Mouse (Mus musculus): Measurements from ENCODE around the gene Slc22a19. TPM values are rescaled to one million over a fixed set of nuclear protein-coding genes. Genes with fewer than 3 reads are reported as not detected.
"Not testable (repeated sequence)": the region's sequence is repeated elsewhere in the genome, so short reads cannot be mapped to it uniquely, and the experiment has no call there.

Slc22a19 gene
- not detected in 2 replicates for total RNA-seq (2014; rRNA removed; ENCODE audit: low replicate concordance)
- polyA plus RNA-seq (2015; fragmentation: Nextera tagmentation; extraction: Ambion mirVana) = not detected in 2 replicates

- Histone ChIP-seq H3K36me3 (replicated peaks; ENCODE audit: control insufficient read depth, insufficient read depth, low read length) (no peaks in the 10 kb centered on the region), H3K9ac (replicated peaks; ENCODE audit: low read depth, low read length) (no peak within 1 kb of the TSS), H3K27me3 (ENCODE audit: control insufficient read depth, insufficient read depth, low read length) (no peaks in the 10 kb centered on the region), H3K4me3 (ENCODE audit: low read depth, low read length) (no peak within 1 kb of the TSS), H3K9me3 (replicated peaks; ENCODE audit: control insufficient read depth, low read length) (no peaks in the 10 kb centered on the region), H3K27ac (ENCODE audit: low read depth) (no peak within 1 kb of the TSS), H3K4me1 (ENCODE audit: control insufficient read depth, insufficient read depth) (no peaks in the 10 kb centered on the region), H3K4me2 (ENCODE audit: low read depth, low read length) (no peak within 1 kb of the TSS)
- TF ChIP-seq CTCF (IDR thresholded peaks at IDR 0.05; ENCODE audit: low read depth) (no peak), EP300 (IDR thresholded peaks at IDR 0.05; ENCODE audit: low read depth) (no peak)
- no peak for DNase-seq (ENCODE audit: low spot score)
- ATAC-seq (ENCODE audit: insufficient read depth, low read depth) = no peak
Observed at GRCm38 (mm10) chr19:7711148-7711547, at the start of gene Slc22a19. Gene Slc22a19 (minus strand): TSS chr19:7711310.

- not testable (repeated sequence) for H3K4me2 ChIP-seq (ENCODE audit: low read depth, low read length); ATAC-seq (ENCODE audit: insufficient read depth, low read depth); H3K27ac ChIP-seq (ENCODE audit: low read depth); DNase-seq (ENCODE audit: low spot score); H3K9me3 ChIP-seq (replicated peaks; ENCODE audit: control insufficient read depth, low read length); H3K27me3 ChIP-seq (ENCODE audit: control insufficient read depth, insufficient read depth, low read length); H3K9ac ChIP-seq (replicated peaks; ENCODE audit: low read depth, low read length); H3K4me3 ChIP-seq (ENCODE audit: low read depth, low read length); H3K36me3 ChIP-seq (replicated peaks; ENCODE audit: control insufficient read depth, insufficient read depth, low read length); H3K4me1 ChIP-seq (ENCODE audit: control insufficient read depth, insufficient read depth)
- WGBS = 52% methylated on average over 13 of the region's 13 CpGs
Observed at GRCm38 (mm10) chr19:7753371-7753770, 42.3 kb upstream of the Slc22a19 start.

DNA sequence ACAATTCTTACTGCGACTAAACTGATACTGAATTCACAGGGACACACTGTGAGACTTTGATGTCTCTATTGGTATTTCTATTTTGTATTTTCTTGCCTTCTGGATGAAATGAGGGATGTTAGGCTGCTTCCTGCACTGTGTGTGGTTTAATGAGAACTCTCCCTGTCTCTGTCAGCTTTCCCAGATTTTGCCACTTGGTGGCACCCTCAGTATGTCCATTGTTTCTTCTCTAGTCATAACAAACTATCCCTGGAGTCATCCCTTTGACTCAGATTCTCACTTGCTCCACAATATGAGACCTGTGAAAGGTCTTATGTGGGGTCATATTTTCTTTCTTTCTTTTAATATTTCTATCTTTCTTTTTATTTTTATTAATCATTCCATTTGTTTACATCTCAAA lies 18.4 kb upstream of the Slc22a19 start:
- no peaks in the 10 kb centered on the region for H3K4me1 ChIP-seq (ENCODE audit: control insufficient read depth, insufficient read depth)
- no peaks in the 10 kb centered on the region for H3K9me3 ChIP-seq (replicated peaks; ENCODE audit: control insufficient read depth, low read length)
- no peak overlapping the region for H3K4me2 ChIP-seq (ENCODE audit: low read depth, low read length)
- no peak overlapping the region for H3K4me3 ChIP-seq (ENCODE audit: low read depth, low read length)
- TF ChIP-seq CTCF (IDR thresholded peaks at IDR 0.05; ENCODE audit: low read depth) (no peak), EP300 (IDR thresholded peaks at IDR 0.05; ENCODE audit: low read depth) (no peak)
- no peak overlapping the region for H3K27ac ChIP-seq (ENCODE audit: low read depth)
- no peaks in the 10 kb centered on the region for H3K27me3 ChIP-seq (ENCODE audit: control insufficient read depth, insufficient read depth, low read length)
- H3K9ac ChIP-seq (replicated peaks; ENCODE audit: low read depth, low read length) = no peak overlapping the region
- H3K36me3 ChIP-seq (replicated peaks; ENCODE audit: control insufficient read depth, insufficient read depth, low read length) = no peaks in the 10 kb centered on the region
- DNase-seq (ENCODE audit: low spot score) (no peak), ATAC-seq (ENCODE audit: insufficient read depth, low read depth) (no peak)
- 24% methylated on average over 1 of the region's 1 CpGs for WGBS

DNA sequence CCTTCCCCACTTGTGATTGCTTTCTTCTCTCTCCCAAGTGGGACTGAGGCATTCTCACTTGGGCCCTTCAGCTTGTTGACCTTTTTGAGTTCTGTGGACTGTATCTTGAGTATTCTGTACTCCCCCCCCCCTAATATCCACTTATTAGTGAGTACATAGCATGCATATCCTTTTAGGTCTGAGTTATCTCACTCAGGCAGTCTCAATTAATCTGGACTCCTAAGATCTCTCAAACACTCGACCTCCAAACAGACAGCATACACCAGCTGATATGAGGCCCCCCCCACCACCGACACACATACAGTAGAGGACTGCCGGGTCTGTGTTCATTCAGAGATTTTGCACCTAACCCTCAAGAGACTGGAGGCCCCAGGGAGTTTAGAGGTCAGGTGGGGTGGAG lies 18.0 kb downstream of the Slc22a19 start:
- H3K27ac ChIP-seq (ENCODE audit: low read depth); DNase-seq (ENCODE audit: low spot score); H3K27me3 ChIP-seq (ENCODE audit: control insufficient read depth, insufficient read depth, low read length); ATAC-seq (ENCODE audit: insufficient read depth, low read depth); H3K9me3 ChIP-seq (replicated peaks; ENCODE audit: control insufficient read depth, low read length); H3K4me3 ChIP-seq (ENCODE audit: low read depth, low read length); H3K9ac ChIP-seq (replicated peaks; ENCODE audit: low read depth, low read length); H3K4me2 ChIP-seq (ENCODE audit: low read depth, low read length); H3K4me1 ChIP-seq (ENCODE audit: control insufficient read depth, insufficient read depth); H3K36me3 ChIP-seq (replicated peaks; ENCODE audit: control insufficient read depth, insufficient read depth, low read length): not testable (repeated sequence)
- 47% methylated on average over 3 of the region's 3 CpGs for WGBS

GRCm38 (mm10) chr19:7691259-7691658 lies 19.9 kb downstream of the Slc22a19 start:
- H3K27ac ChIP-seq (ENCODE audit: low read depth) = no peak overlapping the region
- TF ChIP-seq EP300 (IDR thresholded peaks at IDR 0.05; ENCODE audit: low read depth) (no peak), CTCF (IDR thresholded peaks at IDR 0.05; ENCODE audit: low read depth) (no peak)
- 86% methylated on average over 2 of the region's 2 CpGs for whole genome bisulfite sequencing
- H3K4me3 ChIP-seq (ENCODE audit: low read depth, low read length) = no peak overlapping the region
- DNase-seq (ENCODE audit: low spot score) = no peak
- no peak overlapping the region for H3K9ac ChIP-seq (replicated peaks; ENCODE audit: low read depth, low read length)
- H3K4me1 ChIP-seq (ENCODE audit: control insufficient read depth, insufficient read depth) = no peaks in the 10 kb centered on the region
- no peaks in the 10 kb centered on the region for H3K9me3 ChIP-seq (replicated peaks; ENCODE audit: control insufficient read depth, low read length)
- no peak for ATAC-seq (ENCODE audit: insufficient read depth, low read depth)
- H3K36me3 ChIP-seq (replicated peaks; ENCODE audit: control insufficient read depth, insufficient read depth, low read length) = no peaks in the 10 kb centered on the region
- H3K27me3 ChIP-seq (ENCODE audit: control insufficient read depth, insufficient read depth, low read length) = no peaks in the 10 kb centered on the region
- H3K4me2 ChIP-seq (ENCODE audit: low read depth, low read length) = no peak overlapping the region

DNA sequence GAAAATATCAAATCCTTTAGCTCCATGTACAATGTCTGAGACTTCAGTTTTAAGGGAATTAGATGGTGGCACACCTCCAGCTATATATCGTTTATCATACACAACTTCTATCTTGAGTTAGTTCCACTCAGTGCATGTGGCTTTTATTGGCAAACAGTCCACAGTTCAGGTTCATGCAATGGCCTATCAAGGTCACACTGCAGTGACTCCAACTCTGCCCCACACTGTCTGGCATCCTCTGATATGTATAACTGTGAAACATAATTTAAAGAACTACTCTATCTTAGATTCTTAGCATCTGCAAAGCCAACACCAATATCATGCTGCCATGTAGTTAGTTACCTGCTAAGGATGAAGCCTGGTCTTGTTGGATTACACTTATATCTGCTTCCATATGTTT lies 23.1 kb downstream of the Slc22a19 start:
- Histone ChIP-seq H3K9me3 (replicated peaks; ENCODE audit: control insufficient read depth, low read length) (no peaks in the 10 kb centered on the region), H3K36me3 (replicated peaks; ENCODE audit: control insufficient read depth, insufficient read depth, low read length) (no peaks in the 10 kb centered on the region), H3K4me1 (ENCODE audit: control insufficient read depth, insufficient read depth) (no peaks in the 10 kb centered on the region), H3K9ac (replicated peaks; ENCODE audit: low read depth, low read length) (no peak overlapping the region), H3K27me3 (ENCODE audit: control insufficient read depth, insufficient read depth, low read length) (no peaks in the 10 kb centered on the region), H3K27ac (ENCODE audit: low read depth) (no peak overlapping the region), H3K4me3 (ENCODE audit: low read depth, low read length) (no peak overlapping the region), H3K4me2 (ENCODE audit: low read depth, low read length) (no peak overlapping the region)
- ATAC-seq (ENCODE audit: insufficient read depth, low read depth) (no peak), DNase-seq (ENCODE audit: low spot score) (no peak)
- TF ChIP-seq CTCF (IDR thresholded peaks at IDR 0.05; ENCODE audit: low read depth) (no peak), EP300 (IDR thresholded peaks at IDR 0.05; ENCODE audit: low read depth) (no peak)
- WGBS = 36% methylated on average over 1 of the region's 1 CpGs
